Comparison of ENCODE assay signal across 8 mouse cellular contexts in the genomic region with DNA sequence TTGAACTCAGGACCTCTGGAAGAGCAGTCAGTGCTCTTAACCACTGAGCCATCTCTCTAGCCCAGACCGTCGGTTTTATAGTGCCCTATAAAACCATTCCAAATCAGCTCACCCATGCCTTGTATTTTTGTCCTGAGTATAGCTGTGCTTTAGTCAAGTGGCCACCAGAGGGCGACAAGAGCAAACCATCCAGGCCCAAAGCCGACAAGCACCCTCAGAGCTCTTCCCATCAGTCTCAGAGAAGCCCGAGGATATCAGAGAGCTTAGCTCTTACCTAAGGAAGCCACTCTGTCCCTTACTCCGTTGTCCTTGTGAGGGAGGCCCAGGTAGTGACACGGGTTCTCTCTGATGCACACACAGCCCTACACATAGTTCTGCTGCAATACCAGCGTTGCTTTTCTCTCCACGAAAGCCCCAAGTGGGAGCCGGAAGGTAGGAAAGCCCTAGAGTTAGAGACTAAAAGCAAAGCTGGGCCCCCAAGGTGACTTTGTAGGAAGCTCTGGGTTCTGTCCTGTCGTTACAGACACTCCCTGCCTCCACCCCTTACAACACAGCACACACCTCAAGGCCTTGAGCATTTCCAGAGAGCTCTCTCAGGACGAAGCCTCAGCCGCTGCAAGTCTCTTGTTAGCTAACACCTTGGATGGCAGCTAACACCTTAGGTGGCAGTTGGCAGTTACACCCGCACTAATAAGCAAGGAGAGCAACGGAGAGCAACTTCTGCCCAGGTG. TPM values are rescaled to one million over a fixed set of nuclear protein-coding genes. Genes with fewer than 3 reads are reported as not detected.
DNase-seq lines count a peak whose midpoint lies in the region; ATAC-seq and TF ChIP-seq lines count a peak whose summit lies in the region.

No protein-coding gene starts in this region.

- peaks cover 2% of the 10 kb centered on the region; the same call in 1 of the 2 replicates for H3K27me3 ChIP-seq in forebrain, postnatal 0 days (ENCODE audit: insufficient read depth, low read length)
- peaks cover 25% of the 10 kb centered on the region for H3K27me3 ChIP-seq in hindbrain, embryonic 12.5 days

- 27% methylated on average over 15 of the region's 15 CpGs for WGBS in forebrain, postnatal 0 days
- WGBS in hindbrain, embryonic 12.5 days, result 21% methylated on average over 15 of the region's 15 CpGs

- H3K4me2 ChIP-seq in forebrain, postnatal 0 days (ENCODE audit: low read depth), result no peak overlapping the region
- H3K4me2 ChIP-seq in hindbrain, embryonic 12.5 days (replicated peaks), result no peak overlapping the region

- H3K27ac ChIP-seq in forebrain, postnatal 0 days (ENCODE audit: low read depth, low read length), result no peak overlapping the region
- no peak overlapping the region for H3K27ac ChIP-seq in hindbrain, embryonic 12.5 days

- TF ChIP-seq CTCF in forebrain, postnatal 0 days (IDR thresholded peaks at IDR 0.05; ENCODE audit: low read depth), result peak; percentile 96

- no peaks in the 10 kb centered on the region for H3K4me1 ChIP-seq in forebrain, postnatal 0 days (ENCODE audit: insufficient read depth)
- H3K4me1 ChIP-seq in hindbrain, embryonic 12.5 days, result peaks cover 2% of the 10 kb centered on the region; the same call in 1 of the 2 replicates

- no peaks in the 10 kb centered on the region for H3K36me3 ChIP-seq in forebrain, postnatal 0 days (ENCODE audit: insufficient read depth)
- H3K36me3 ChIP-seq in hindbrain, embryonic 12.5 days, result no peaks in the 10 kb centered on the region

- H3K4me3 ChIP-seq in forebrain, postnatal 0 days (ENCODE audit: low read depth, low read length), result no peak overlapping the region
- no peak overlapping the region for H3K4me3 ChIP-seq in hindbrain, embryonic 12.5 days

- ATAC-seq in forebrain, postnatal 0 days, result peak; percentile 85
- ATAC-seq in hindbrain, embryonic 12.5 days (ENCODE audit: low FRiP score), result 0 out of 2 replicates have a peak, but pooled peaks have one; percentile 32

- no peaks in the 10 kb centered on the region for H3K9me3 ChIP-seq in forebrain, postnatal 0 days (ENCODE audit: low read length)
- no peaks in the 10 kb centered on the region for H3K9me3 ChIP-seq in hindbrain, embryonic 12.5 days (replicated peaks)

- DNase-seq in gastrocnemius, adult 18-20 months (ENCODE audit: low spot score), result peak; percentile 79
- no peak for DNase-seq in gastrocnemius, postnatal 25 days
- peak; percentile 73 for DNase-seq in cerebellum, adult 11-12 months
- DNase-seq in forebrain, postnatal 0 days, result peak; percentile 87
- DNase-seq in layer of hippocampus, adult 9-11 months, result peak; percentile 60
- DNase-seq in lung, postnatal 14 days, result peak; percentile 84
- peak; percentile 80 to 90 for DNase-seq in right cerebral cortex, adult 2 months (ENCODE audit: low spot score in 2 of 2)

- no peak overlapping the region for H3K9ac ChIP-seq in forebrain, postnatal 0 days
- 0 out of 2 replicates have a peak overlapping the region, but pooled peaks have one; percentile 36 for H3K9ac ChIP-seq in hindbrain, embryonic 12.5 days

RNA-seq across cellular contexts. Expression of a gene that starts 5.0 kb away (rescaled TPM):
- not detected for total RNA-seq in gastrocnemius, adult 18-20 months (2021)
- total RNA-seq in gastrocnemius, postnatal 25 days (2021), result not detected
- total RNA-seq in forebrain, postnatal 0 days (2014; rRNA removed), result 3.7 and 4.4 TPM in 2 replicates
- 10.5 and 12.9 TPM in 2 replicates for polyA plus RNA-seq in forebrain, postnatal 0 days (2015; fragmentation: Nextera tagmentation; extraction: Ambion mirVana)
- polyA plus RNA-seq in hindbrain, embryonic 12.5 days (2016; fragmentation: Nextera tagmentation; extraction: Ambion mirVana), result 0.45 and 0.74 TPM in 2 replicates

RNA-seq across cellular contexts. Expression of a gene that starts 15.2 kb away (rescaled TPM):
- 1 to 10 TPM; 2.0 to 3.4 TPM for total RNA-seq in gastrocnemius, adult 18-20 months (2021)
- total RNA-seq in gastrocnemius, postnatal 25 days (2021), result 1 to 10 TPM; 3.0 to 4.2 TPM
- total RNA-seq in forebrain, postnatal 0 days (2014; rRNA removed), result 2.1 TPM in 2 replicates
- polyA plus RNA-seq in forebrain, postnatal 0 days (2015; fragmentation: Nextera tagmentation; extraction: Ambion mirVana), result 1.5 and 2.0 TPM in 2 replicates
- 4.9 and 5.1 TPM in 2 replicates for polyA plus RNA-seq in hindbrain, embryonic 12.5 days (2016; fragmentation: Nextera tagmentation; extraction: Ambion mirVana)

RNA-seq across cellular contexts. Expression of a gene that starts 24.1 kb away (rescaled TPM):
- total RNA-seq in gastrocnemius, adult 18-20 months (2021), result 10 to 100 TPM; 17.3 to 21.2 TPM
- total RNA-seq in gastrocnemius, postnatal 25 days (2021), result 10 to 100 TPM; 23.6 to 24.9 TPM
- 113 and 139 TPM in 2 replicates for total RNA-seq in forebrain, postnatal 0 days (2014; rRNA removed)
- 28.0 and 31.1 TPM in 2 replicates for polyA plus RNA-seq in forebrain, postnatal 0 days (2015; fragmentation: Nextera tagmentation; extraction: Ambion mirVana)
- 43.2 and 44.8 TPM in 2 replicates for polyA plus RNA-seq in hindbrain, embryonic 12.5 days (2016; fragmentation: Nextera tagmentation; extraction: Ambion mirVana)

RNA-seq across cellular contexts. Expression of a gene that starts 40.6 kb away (rescaled TPM):
- total RNA-seq in gastrocnemius, adult 18-20 months (2021), result 10 to 100 TPM; 38.8 to 52.9 TPM
- 10 to 100 TPM; 34.8 to 40.4 TPM for total RNA-seq in gastrocnemius, postnatal 25 days (2021)
- 1.0 and 4.8 TPM in 2 replicates for total RNA-seq in forebrain, postnatal 0 days (2014; rRNA removed)
- 0.33 and 1.2 TPM in 2 replicates for polyA plus RNA-seq in forebrain, postnatal 0 days (2015; fragmentation: Nextera tagmentation; extraction: Ambion mirVana)
- 3.7 and 4.1 TPM in 2 replicates for polyA plus RNA-seq in hindbrain, embryonic 12.5 days (2016; fragmentation: Nextera tagmentation; extraction: Ambion mirVana)
